Mouse (Mus musculus) lung, postnatal 0 days (tissue): ENCODE measurements around the gene Babam2.

ENCODE experiments used
- CTCF ChIP-seq: IDR thresholded peaks from 2 replicates; pipeline ENCODE4 v1.5.1; 2016; ENCODE audit warnings: antibody characterized with exemption, mild to moderate bottlenecking
- EP300 ChIP-seq: IDR thresholded peaks from 2 replicates; pipeline ENCODE4 v1.6.1; 2016; ENCODE audit warnings: antibody characterized with exemption, mild to moderate bottlenecking, control low read depth

DNA sequence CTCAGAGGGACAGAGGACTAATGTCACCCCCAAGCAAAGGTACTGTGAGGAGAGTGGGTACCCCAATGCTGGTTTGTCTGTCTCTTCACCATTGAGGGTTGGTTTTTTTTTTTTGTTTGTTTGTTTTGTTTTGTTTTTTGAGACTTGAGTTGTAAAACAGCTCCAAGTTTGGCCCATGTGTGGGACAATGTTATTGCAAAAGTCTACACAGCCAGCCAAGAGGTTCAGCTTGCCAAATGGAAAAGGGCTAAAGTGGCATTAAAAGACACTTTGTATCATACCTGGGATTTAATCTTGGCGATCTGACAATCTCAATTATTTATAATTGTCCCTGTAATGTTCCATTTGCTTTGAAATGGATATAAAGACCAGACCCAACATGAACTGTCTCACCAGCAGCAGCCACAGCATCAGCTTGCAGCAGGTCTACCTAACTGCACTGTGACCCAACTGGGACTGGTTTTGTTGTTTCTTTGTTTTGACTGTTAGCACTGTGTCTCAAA, 41.7 kb upstream of the Babam2 start:
- TF ChIP-seq CTCF (no peak), EP300 (no peak)
